Mouse (Mus musculus): ENCODE results near the gene Gm49450.

DNA sequence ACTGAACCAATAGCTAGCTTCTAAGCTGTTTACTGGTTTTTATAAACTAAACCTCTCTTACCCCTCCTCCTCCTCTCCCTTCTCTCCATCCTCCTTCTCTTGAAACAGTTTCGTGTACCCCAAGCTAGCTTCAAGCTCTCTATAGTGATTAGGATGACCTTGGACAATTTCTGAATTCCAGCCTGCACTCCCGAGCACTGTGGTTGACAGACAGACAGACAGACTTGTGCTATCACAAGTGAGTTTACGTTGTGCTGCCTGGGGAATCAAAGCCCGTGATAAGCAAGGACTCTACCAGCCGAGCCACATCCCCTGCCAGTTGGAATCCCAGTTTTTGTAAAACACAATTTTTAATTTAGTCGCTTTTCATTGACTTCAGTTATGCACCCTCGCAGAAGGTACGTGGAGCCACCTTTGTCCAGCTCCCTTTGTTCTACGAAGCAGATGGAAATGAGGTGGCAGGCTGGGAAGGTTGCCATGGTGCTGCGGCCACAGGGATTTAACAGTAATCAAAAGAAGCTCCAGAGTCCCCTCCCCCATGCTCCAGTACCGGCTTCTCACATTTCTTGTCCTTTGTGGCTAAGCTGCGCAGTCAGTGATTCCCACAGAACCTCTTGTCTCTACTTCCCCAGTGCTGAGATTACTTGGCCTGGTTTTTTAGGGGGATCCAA lies 15.5 kb upstream of the Gm49450 start:
- TF ChIP-seq POLR2A (IDR thresholded peaks at IDR 0.05; ENCODE audit: borderline replicate concordance, extremely low read depth, insufficient read depth, insufficient read length, poor library complexity, severe bottlenecking) (no peak), CTCF (IDR thresholded peaks at IDR 0.05; ENCODE audit: borderline replicate concordance, extremely low read depth, insufficient read depth, insufficient read length) (no peak)

Data from brain, embryonic 14.5 days (tissue).